Mouse (Mus musculus) embryonic fibroblast, embryonic 13.5 days (primary cell): Measurements from ENCODE around the gene Kcnk2.

Experiments
- CTCF ChIP-seq: IDR thresholded peaks from 2 replicates; pipeline ENCODE4 v1.5.1; 2011; ENCODE audit warnings: mild to moderate bottlenecking, control low read depth, low read length, moderate library complexity, borderline replicate concordance; ENCODE audit not compliant: insufficient read depth
- POLR2A ChIP-seq: IDR thresholded peaks from 2 replicates; pipeline ENCODE4 v1.6.1; 2011; ENCODE audit warnings: low read depth, mild to moderate bottlenecking, control low read depth, low read length, moderate library complexity

DNA sequence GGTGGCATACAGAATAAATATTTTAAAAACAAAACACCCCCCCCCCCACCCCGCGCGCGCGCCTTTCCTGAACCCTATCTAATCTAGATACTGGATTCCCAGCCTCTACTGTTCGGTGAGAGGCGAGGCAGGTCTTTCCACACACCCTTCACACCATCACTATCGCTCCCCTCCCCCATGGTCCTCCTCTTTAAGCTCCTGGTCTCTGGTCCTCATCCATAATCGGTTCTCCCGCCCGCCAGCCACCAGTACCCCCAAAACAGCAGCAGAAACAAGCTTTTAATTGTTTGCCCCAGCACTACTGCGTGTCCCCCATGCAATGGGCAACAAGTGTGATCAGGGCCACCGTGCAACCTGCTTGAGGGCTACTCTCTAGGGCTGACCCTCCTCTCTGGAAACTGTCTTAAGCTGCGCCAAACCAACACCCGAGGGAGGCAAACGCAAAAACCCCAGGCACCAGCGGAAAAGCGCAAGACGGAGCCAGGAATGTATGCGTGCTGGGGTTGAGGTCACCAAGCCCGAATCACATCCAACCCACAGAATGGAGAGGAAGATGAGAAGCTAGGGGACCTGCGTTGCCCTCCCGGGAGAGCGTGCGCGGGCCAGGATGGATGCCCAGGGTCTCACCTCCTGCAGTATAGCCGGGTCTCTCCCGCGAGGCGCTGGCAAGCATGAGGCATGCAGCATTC is 59.5 kb downstream of the Kcnk2 start:
- 0 out of 2 replicates have a peak, but pooled peaks have one; percentile 17 for TF ChIP-seq POLR2A
- no peak for TF ChIP-seq CTCF
